Mouse (Mus musculus) layer of hippocampus, postnatal 10 days (tissue): ENCODE results near the gene Them5. TPM values are rescaled to one million over a fixed set of nuclear protein-coding genes. Genes with fewer than 3 reads are reported as not detected.

ENCODE experiments used
- DNase-seq, 2 experiments: peaks; one replicate each; pipeline ENCODE4 v3.0.0; 2021; ENCODE audit warnings: low spot score in 2 of 2
- long read RNA-seq: library from polyadenylated mRNA; stranded (forward); transcript quantifications from one replicate; pipeline ENCODE4 v2.0.0, GENCODE M21; 2023
- total RNA-seq, 2 experiments: library from RNA; stranded (reverse); gene quantifications; 2 replicates each; pipeline ENCODE4 v1.2.3; 2021

The Them5 gene
- not detected for total RNA-seq
- long read RNA-seq: 0 reads

DNA sequence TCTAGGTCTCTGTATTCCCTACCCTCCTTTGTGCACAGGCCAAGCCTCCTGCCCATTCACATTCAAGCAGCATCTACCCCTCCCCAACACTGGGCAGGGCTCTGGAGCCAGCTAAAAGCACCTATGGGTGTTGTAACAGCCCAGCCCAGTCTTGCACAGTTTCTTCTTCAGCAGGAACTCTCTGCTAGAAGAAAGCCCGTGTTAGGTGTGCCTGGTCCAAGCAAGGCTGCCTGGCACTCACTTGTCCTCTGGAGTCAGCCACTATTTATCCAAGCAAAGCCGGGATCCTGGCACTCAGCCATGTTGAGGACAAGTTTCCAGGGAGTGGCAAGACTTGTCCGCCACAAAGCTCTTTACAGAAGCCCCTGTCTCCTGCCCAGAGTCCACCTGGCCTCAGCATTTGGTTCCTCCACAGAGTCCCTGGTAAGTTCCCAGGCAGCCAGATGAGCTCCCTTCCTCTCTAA is at the start of gene Them5:
Them5 (plus strand) TSS at position 141 of the 464 bp plus-strand sequence.
- no peak for DNase-seq

DNA sequence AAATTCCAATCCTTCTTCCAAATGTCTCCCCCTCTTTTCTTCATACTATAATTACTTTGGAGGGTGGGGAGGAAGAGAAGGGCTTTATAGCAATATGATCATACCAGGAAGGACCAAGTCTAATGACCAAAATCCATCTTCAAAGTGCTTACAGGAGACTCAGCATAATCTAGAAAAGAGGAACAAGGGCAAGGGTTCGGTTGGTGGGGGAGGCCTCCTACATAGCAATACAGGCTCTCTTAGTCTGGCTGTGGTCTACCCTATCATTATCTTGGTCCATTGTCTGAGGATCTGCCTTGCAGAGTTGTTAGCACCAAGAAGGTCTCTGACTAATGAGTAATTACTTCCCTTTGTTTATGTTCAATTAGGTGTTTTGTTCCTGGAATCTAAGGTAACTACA is 36.4 kb upstream of the Them5 start:
- DNase-seq: no peak

GRCm38 (mm10) chr3:94306975-94307374 is 34.9 kb upstream of the Them5 start:
- DNase-seq: no peak

DNA sequence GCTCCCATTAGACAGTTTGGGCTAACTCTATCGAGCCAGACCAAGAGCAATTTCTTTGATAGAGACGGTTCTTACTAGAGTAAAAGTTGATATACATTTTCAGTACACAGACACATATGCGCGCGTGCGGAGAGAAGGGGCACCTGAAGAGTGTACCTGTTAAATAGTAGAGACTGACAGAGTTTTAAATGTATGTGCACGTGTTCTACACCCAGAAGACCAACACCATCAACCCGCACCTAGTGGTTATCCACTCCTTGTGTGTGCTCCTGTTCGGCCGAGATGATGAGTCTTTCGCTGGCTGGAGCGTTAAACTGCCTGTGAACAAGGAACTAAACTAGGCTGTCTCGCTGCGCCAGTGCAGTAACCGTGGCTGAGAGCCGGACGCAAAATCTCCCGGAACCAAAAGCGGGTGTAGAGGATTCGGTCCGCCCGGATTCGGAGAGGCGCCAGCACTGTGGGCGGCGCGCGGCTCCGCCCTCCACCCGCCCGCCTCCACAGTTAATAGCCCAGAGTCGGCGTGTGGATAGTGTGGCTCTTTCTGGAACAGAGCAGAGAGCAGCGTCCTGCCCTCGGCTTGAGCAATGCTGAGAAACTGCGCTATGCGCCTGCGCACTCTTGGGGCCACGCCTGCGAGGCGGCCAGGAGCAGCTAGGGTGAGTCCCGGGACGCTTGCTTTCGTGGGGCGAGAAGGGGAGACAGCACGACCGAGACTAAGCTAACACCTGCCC is 32.1 kb upstream of the Them5 start, which contains the start of gene Them4:
Them4 (plus strand) TSS at position 457 of the 731 bp plus-strand sequence.
- DNase-seq: peak; percentile 85 to 89

- DNase-seq: no peak
Measured at GRCm38 (mm10) chr3:94310491-94310890, 31.4 kb upstream of the Them5 start.

GRCm38 (mm10) chr3:94310911-94311310 is 31.0 kb upstream of the Them5 start:
- no peak for DNase-seq

DNA sequence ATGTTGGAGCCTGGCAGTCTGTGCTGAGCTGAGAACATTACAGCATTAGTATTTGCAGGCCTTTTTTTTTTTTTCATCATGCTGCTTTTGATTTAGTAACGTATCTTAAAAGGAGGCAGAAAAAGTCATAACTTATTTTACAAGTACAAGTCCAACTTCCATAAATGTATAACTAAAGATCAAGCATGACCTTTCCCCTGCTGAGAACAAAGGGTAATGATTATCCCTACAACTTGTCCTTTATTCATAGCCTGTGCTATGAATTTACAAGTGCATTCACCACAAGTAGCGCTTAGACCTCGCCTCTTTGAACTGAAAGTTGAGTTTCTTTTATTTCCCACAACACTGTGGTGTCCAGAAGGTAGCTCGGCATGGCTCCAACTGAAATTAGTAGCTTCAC is 30.5 kb upstream of the Them5 start:
- DNase-seq: no peak

DNA sequence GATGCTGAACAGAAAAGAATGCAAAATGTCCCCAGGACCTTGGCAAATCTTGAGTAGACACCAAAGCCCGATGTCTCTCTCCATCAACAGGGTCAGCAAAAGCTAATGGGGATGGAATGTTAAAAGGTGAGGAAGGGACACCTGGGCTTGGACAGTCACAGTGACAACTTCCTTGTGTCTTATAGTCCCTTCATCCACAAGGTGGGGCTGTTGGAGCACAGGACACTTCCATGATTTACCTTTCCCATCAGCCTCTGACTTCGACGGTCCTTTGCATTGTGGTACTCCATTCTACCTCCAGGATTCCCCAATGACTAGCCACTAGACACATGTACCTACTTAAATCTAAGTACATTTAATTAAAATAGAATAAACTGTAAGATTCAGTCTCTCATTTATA is 13.2 kb upstream of the Them5 start:
- no peak for DNase-seq

DNA sequence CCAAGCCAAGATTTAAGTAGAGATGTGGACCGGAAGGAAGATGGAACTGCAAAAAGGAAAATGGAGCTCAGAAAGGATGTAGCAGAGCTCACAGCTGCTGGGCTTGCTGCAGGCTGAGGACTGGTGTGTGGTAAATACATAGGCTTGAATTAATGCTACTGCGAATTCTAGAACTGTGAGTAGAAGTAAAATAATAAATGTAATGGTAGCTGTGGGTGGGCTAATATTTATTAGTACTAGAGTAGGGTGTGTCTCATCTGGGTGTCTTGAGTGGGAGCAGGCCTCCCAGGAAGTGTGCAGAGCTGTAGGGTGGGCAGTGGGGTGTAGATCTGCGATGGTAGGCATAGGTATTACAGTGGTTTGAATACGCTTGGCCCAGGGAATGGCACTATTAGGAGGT is 7.5 kb upstream of the Them5 start:
- DNase-seq: no peak

GRCm38 (mm10) chr3:94338522-94338921 is 3.4 kb upstream of the Them5 start:
- no peak for DNase-seq

DNA sequence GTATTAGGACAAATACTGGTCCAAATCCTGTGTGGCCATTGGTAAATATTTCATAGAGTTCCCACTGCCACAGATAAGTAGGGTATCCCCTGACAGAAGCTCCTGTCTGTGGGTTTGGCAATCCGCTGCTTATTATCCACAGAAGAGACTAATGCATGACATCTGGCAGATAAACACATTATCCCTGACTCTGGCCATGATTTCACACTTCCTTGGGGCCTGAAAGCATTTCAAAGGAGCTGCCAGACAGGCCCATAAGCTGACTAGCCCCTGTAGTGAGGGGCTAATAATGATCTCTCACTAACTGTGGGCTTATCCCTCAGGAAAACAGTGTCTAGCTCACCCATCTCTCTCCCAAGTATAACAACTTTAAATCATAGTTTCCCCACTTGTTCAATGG is 653 bp downstream of the Them5 start:
- no peak for DNase-seq

DNA sequence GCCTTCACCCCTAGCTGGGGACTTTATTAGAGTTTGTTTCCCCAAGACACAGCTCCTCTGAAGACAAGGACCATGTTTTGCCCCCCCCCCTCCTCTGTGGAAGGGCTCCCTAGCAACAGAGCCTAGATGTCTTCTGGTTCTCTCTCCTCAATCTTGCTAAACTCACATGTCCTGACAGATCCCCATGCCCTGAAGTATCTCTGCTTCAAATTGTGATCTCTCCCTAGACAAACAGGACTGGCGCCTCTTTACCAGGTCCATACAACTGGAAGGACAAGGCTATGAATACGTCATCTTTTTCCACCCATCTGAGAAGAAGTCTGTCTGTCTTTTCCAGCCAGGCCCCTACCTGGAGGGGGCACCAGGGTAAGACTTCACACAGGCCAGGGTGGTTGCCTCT is 2.3 kb downstream of the Them5 start:
- no peak for DNase-seq

- no peak for DNase-seq
Measured at GRCm38 (mm10) chr3:94344897-94345296, 3.0 kb downstream of the Them5 start.

DNA sequence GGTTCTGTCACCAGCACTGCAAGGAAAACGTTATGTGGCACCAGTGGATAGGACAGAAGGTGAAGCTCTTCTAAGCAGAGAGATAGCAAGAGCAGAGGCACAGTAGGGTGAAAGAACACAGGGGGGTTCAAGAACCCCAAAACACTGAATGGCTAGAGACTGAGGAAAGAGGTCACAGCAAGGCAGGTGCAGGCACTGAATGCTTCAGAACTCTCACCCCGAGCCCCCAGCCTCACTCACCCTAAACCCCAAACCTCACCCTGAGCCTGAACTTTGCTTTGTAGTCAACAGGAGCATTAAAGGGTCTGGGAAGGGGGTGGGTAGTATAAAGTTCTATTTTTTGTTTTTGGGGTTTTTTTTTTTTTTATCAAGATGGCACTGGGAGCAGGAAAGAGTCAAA is 6.2 kb downstream of the Them5 start:
- no peak for DNase-seq

- peak; percentile 45 to 61 for DNase-seq
Measured at GRCm38 (mm10) chr3:94360812-94361211, 18.9 kb downstream of the Them5 start.

DNA sequence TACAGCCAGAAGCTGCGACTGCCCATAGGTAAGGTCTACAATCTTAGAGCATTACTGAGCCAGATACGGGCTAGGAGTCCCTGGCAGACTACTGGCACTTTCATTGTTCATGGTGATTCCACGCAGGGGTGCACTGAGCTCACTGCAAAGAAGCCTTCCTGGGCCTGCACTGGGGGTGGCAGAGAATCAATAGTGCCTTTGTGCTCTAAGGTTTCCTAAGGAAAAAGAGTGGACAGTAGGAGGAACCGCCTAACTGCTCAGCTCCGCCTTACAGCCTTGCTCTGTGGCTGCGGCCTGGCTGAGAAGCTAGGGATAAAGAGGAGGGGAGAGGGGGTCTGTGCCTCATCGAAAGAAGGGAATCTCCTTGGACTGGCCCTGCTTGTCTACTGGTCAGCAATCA is 20.2 kb downstream of the Them5 start, which contains the start of gene C2cd4d:
C2cd4d (plus strand) TSS at position 301 of the 400 bp plus-strand sequence.
- DNase-seq: no peak

- DNase-seq: peak; percentile 49 to 66
Measured at GRCm38 (mm10) chr3:94363291-94364153, 21.6 kb downstream of the Them5 start.

- DNase-seq: no peak
Measured at GRCm38 (mm10) chr3:94364154-94364526, 22.2 kb downstream of the Them5 start.

DNA sequence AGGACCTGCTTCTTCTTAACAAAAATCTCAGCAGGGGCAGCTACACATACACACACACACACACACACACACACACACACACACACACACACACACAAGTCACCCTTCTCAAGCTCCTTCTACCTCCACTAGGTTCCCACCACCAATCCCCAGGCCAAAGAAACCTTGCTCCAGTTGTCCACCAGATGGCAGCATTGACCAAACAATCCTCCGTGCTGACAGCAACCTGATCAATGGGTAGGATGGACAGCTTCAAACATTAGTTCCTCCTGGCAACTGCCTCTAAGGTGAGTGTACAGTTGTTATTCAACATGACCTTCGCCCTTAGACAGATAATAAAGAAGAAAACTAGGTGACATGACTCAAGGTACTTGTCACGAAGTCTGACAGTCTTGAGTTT is 24.9 kb downstream of the Them5 start:
- peak; percentile 87 for DNase-seq

DNA sequence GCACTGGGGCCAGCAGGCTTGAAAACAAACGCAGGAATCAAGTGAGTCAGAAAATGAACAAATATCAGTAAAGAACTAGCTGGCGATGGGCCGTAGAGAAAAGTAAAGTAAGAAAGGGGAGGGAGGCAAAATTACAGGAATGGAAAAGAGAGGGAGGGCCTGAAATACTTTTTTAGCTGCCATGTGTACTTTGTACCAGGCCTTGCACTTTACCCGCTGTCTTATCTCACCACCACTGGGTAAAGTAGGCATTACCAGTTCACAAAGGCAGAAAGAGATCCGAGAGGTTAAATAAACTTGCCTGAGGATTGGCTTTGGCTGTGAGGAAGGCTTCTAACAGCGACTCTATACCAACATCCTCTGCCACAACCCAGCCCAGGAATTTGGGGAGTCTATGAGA is 25.6 kb downstream of the Them5 start:
- no peak for DNase-seq

DNA sequence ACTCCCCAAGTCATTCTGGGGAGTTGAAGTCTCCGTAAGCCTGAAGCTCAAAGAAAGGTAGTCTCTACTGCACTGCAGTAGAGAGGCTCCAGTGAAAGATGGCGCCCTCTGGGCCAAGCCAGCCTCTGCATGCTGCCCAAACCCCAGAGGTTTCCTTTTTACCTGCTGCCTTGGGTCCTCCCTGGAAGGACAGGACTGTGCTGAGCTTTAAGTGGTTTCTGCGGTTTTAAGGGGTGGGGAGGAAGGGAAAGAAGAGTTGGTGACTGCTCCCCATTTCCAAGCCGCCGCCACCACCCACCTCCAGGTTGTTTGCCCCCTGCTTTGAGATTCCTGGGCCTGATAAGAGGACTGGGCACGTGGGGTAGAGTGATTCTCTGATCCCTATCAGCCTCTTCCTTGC is 26.7 kb downstream of the Them5 start:
- DNase-seq: no peak

GRCm38 (mm10) chr3:94369709-94370108 is 27.8 kb downstream of the Them5 start:
- DNase-seq: no peak
